Mouse (Mus musculus) testis, adult 2 months (tissue): ENCODE measurements around the gene Cst7.

ENCODE experiments used
- CTCF ChIP-seq: fragments of 200-500 bp; IDR thresholded peaks from 2 replicates; pipeline ENCODE4 v1.5.1; 2012; ENCODE audit warnings: low read depth, mild to moderate bottlenecking, inconsistent platforms, low read length, moderate library complexity; ENCODE audit not compliant: control insufficient read depth, insufficient read depth, insufficient replicate concordance
- POLR2A ChIP-seq: fragments of 200-500 bp; IDR thresholded peaks from 2 replicates; pipeline ENCODE4 v1.6.1; 2012; ENCODE audit warnings: low read depth, mild to moderate bottlenecking, inconsistent platforms, low read length, moderate library complexity; ENCODE audit not compliant: control insufficient read depth

DNA sequence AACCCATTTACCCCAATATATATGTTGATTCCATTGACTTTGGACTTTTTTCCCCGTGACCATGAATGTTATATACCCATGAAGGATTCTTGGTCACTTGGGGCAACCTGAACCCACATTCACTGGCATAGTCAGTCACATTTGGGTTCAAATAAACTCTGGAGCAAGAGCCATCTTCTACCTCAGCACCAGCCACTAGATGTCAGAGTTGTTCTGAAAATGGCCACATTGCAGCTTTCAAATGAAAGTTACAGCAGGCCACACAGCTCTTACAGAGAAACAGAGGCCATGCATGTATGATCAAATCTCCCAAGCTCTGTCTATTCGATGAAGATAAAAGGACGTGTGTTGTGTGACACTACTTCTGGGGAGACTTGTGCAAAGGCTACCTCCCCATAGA, 11.6 kb upstream of the Cst7 start:
- TF ChIP-seq CTCF = no peak
- TF ChIP-seq POLR2A = no peak
